Mouse (Mus musculus) G1E (cell line): ENCODE measurements around the gene Nuak2. TPM values are rescaled to one million over a fixed set of nuclear protein-coding genes. Genes with fewer than 3 reads are reported as not detected.

Experiments used
- ATAC-seq: 2 replicates; pipeline ENCODE4 v1.8.0; 2016; ENCODE audit warnings: mild to moderate bottlenecking; ENCODE audit not compliant: insufficient number of reproducible peaks, poor library complexity, low FRiP score, severe bottlenecking; ENCODE audit errors: extremely low read depth
- DNase-seq: peaks from one replicate; pipeline ENCODE4 v3.0.0; 2012; ENCODE audit warnings: low spot score
- H3K27me3 ChIP-seq: 2 replicates; pipeline ENCODE4 v1.6.1; 2012; ENCODE audit warnings: mild to moderate bottlenecking, low read length, inconsistent platforms; ENCODE audit not compliant: insufficient read depth
- H3K36me3 ChIP-seq: replicated peaks from 2 replicates; pipeline ENCODE3; 2012; ENCODE audit warnings: mild to moderate bottlenecking, inconsistent platforms
- H3K4me1 ChIP-seq: 2 replicates; pipeline ENCODE4 v1.6.1; 2012; ENCODE audit warnings: low read depth, low read length, inconsistent platforms, mixed read lengths; ENCODE audit not compliant: insufficient read depth
- H3K4me3 ChIP-seq: 2 replicates; pipeline ENCODE4 v1.5.1; 2012; ENCODE audit warnings: low read depth, mild to moderate bottlenecking, inconsistent platforms, low read length, moderate library complexity, mixed read lengths
- H3K9me3 ChIP-seq: replicated peaks from 2 replicates; pipeline ENCODE4 v1.6.1; 2012; ENCODE audit warnings: inconsistent platforms
- CTCF ChIP-seq: IDR thresholded peaks from 2 replicates; pipeline ENCODE4 v1.5.1; 2012; ENCODE audit warnings: low read depth, low read length, inconsistent platforms, mixed read lengths
- GATA1 ChIP-seq: IDR thresholded peaks from 2 replicates; pipeline ENCODE4 v1.6.1; 2012; ENCODE audit warnings: borderline replicate concordance, low read length, inconsistent platforms, mixed read lengths
- GATA2 ChIP-seq: IDR thresholded peaks from 2 replicates; pipeline ENCODE4 v1.6.1; 2012; ENCODE audit warnings: low read depth, low read length, inconsistent platforms, borderline replicate concordance
- POLR2AphosphoS5 ChIP-seq: IDR thresholded peaks from 2 replicates; pipeline ENCODE4 v1.6.1; 2012; ENCODE audit warnings: low read depth, low read length, inconsistent platforms; ENCODE audit not compliant: insufficient replicate concordance
- TAL1 ChIP-seq: conservative IDR thresholded peaks from 2 replicates; pipeline ENCODE4 v1.6.1; 2012; ENCODE audit warnings: low read depth, low read length, inconsistent platforms, mixed read lengths
- polyA plus RNA-seq: library from polyadenylated mRNA; stranded (reverse); fragments of >175 nt; gene quantifications from 2 replicates; pipeline ENCODE4 v1.2.3, GENCODE M21; 2012
- total RNA-seq, 2 experiments: library from RNA; stranded (forward) in 1 of 2; stranded (reverse) in 1 of 2; fragments of 200-1000 nt in 1 of 2; fragments of >200 nt in 1 of 2; fragmentation: Nextera tagmentation in 1 of 2; gene quantifications; 2 replicates each; pipeline ENCODE4 v1.2.3; 2014 to 2017

Nuak2 gene
- total and polyA plus RNA-seq, 3 experiments, result 0.33 TPM; not detected in 2

DNA sequence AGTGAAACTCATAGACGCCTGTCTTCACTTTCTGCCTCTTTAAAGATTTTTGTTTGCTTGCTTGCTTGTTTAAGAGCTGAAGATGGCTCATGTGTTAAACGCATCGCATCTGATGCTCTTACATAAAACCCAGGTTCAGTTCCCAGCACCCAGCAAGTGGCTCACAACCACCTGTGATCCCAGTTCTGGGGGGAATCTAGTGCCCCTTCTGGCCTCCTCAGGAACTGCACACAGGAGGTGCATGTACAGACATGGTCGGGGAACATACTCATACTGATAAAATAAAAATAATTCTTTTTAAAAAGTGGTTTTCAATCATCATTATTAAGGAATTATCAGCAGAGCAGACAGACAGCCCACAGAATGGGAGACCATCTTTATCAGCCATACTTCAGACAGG is 35.1 kb downstream of the Nuak2 start:
- no peak for DNase-seq
- Histone ChIP-seq H3K9me3 (peaks cover 9% of the 10 kb centered on the region), H3K36me3 (peaks cover 43% of the 10 kb centered on the region), H3K27me3 (peaks cover 14% of the 10 kb centered on the region; the same call in 1 of the 2 replicates), H3K4me3 (no peak overlapping the region), H3K4me1 (peaks cover 28% of the 10 kb centered on the region)
- ATAC-seq, result no peak
- TF ChIP-seq POLR2AphosphoS5 (no peak), CTCF (no peak), TAL1 (no peak), GATA2 (no peak), GATA1 (no peak)

DNA sequence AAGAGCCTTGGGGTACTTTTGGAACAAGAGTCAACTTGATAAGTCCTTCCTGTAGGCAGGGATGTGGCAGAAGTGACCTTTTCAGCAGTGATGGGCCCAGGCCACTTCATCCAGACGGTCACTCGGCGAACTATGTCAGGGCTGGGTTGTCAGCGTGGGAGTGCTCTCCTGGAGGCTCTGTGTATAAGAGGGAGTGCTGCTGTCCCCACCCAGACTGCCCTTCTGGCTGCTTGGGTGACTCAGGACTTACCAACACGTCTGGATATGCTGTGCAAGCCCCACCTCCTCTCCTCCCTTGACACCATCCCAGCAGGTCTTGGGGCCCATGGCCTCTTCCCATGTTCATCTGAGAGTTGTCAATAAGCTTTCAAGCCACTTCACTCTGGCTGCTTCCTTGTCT is 37.5 kb downstream of the Nuak2 start:
- H3K4me3 ChIP-seq, result no peak overlapping the region
- TF ChIP-seq GATA2 (no peak), CTCF (no peak), TAL1 (no peak), POLR2AphosphoS5 (no peak), GATA1 (no peak)
- peaks cover 9% of the 10 kb centered on the region for H3K9me3 ChIP-seq
- H3K4me1 ChIP-seq, result peaks cover 27% of the 10 kb centered on the region
- H3K27me3 ChIP-seq, result peaks cover 3% of the 10 kb centered on the region; the same call in 1 of the 2 replicates
- peaks cover 51% of the 10 kb centered on the region for H3K36me3 ChIP-seq
- ATAC-seq (no peak), DNase-seq (no peak)

DNA sequence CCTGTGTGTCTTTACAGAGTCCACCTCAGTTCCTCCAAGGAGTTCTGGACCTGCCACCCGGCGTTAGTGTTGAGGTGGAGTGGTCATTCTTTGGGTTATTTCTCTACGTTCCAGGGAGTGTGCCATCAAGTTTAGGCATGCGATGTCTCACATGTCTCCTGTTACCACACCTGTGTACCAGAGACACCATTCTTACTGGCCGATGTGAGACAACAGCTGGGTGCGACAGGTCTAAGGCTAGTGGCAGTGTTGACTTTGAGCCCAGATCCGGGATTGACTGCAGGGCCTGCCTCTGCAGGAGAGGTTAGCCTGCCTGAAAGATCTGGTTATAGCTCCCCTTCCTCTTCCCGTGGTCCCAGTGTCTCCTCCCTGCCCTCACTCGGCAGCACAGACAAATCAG is 38.3 kb downstream of the Nuak2 start:
- Histone ChIP-seq H3K4me1 (peaks cover 33% of the 10 kb centered on the region), H3K36me3 (peaks cover 57% of the 10 kb centered on the region), H3K9me3 (peaks cover 9% of the 10 kb centered on the region), H3K27me3 (peaks cover 2% of the 10 kb centered on the region; the same call in 1 of the 2 replicates), H3K4me3 (no peak overlapping the region)
- ATAC-seq, result no peak
- no peak for DNase-seq
- TF ChIP-seq POLR2AphosphoS5 (no peak), CTCF (no peak), TAL1 (no peak), GATA2 (no peak), GATA1 (no peak)

DNA sequence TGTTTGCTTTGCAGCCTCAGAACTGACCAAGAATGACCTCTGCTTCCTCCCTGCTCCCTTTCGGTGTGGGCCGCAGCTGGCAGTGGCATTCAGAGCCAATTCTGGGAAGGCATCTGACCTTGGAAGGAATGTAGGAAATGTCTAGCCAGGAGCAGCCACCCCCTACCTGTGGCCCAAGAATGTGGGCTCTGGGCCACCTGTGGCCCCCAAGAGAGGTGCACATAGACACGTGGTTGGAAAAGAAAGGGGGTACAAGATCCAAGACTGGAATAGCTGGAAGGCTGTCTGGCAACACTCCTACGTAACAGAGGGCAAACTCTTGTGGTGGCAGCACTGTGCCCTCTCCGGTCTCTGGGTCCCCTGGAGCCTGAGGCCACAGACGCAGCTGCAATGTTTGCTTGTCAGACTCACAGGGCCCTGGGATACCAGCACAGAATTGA is 39.3 kb downstream of the Nuak2 start:
- Histone ChIP-seq H3K36me3 (peaks cover 64% of the 10 kb centered on the region), H3K9me3 (peaks cover 9% of the 10 kb centered on the region), H3K4me3 (no peak overlapping the region), H3K4me1 (peaks cover 33% of the 10 kb centered on the region), H3K27me3 (peaks cover 2% of the 10 kb centered on the region; the same call in 1 of the 2 replicates)
- ATAC-seq (no peak), DNase-seq (no peak)
- TF ChIP-seq TAL1 (no peak), POLR2AphosphoS5 (no peak)

DNA sequence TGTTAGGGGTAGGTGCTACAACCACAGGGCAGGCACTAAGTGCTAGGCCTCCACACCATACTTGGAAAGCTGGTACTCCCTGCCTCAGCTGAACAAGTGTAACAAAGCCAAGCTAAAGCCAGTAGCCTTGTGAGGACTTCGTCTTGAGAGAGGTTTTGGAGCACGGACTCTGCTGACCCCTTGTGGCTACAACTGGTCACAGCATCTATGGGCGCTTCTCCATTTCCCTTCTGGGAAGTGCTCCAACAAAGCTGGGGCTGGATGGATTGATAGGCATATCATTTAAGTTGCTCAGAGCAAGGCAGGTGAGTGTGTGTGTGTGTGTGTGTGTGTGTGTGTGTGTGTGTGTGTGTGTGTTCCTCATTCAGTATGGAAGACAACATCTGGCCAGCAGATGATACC is 39.9 kb downstream of the Nuak2 start:
- H3K4me3 ChIP-seq, result no peak overlapping the region
- peaks cover 33% of the 10 kb centered on the region for H3K4me1 ChIP-seq
- peaks cover 2% of the 10 kb centered on the region; the same call in 1 of the 2 replicates for H3K27me3 ChIP-seq
- DNase-seq (peak; percentile 77), ATAC-seq (no peak)
- H3K36me3 ChIP-seq, result peaks cover 64% of the 10 kb centered on the region
- TF ChIP-seq POLR2AphosphoS5 (no peak), CTCF (peak; percentile 99)
- peaks cover 3% of the 10 kb centered on the region for H3K9me3 ChIP-seq

DNA sequence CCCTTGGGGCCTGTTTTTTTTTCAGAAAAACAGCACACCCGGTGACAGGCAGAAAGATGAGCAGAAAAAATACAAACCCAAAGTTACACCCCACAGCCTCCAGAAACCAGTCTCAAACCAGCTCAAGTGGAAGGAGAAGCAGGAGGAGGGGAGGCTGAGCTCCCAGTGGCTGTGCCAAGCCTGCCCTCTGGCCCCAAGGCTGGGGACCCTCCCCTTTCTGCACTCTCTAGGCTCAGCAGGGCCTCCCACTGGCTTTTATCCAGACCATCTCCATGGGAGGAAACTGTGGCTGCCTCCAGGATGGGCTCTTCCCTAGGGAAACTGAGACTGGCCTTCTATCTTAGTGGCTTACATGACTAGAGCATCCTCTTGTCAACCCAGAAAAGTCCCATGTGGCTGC is 40.9 kb downstream of the Nuak2 start:
- Histone ChIP-seq H3K27me3 (no peaks in the 10 kb centered on the region; the same call in 1 of the 2 replicates), H3K4me1 (peaks cover 33% of the 10 kb centered on the region), H3K4me3 (no peak overlapping the region), H3K36me3 (peaks cover 74% of the 10 kb centered on the region), H3K9me3 (no peaks in the 10 kb centered on the region)
- no peak for TF ChIP-seq POLR2AphosphoS5
- no peak for TF ChIP-seq CTCF
- TF ChIP-seq TAL1, result no peak
- no peak for TF ChIP-seq GATA1
- no peak for TF ChIP-seq GATA2
- no peak for DNase-seq
- no peak for ATAC-seq

DNA sequence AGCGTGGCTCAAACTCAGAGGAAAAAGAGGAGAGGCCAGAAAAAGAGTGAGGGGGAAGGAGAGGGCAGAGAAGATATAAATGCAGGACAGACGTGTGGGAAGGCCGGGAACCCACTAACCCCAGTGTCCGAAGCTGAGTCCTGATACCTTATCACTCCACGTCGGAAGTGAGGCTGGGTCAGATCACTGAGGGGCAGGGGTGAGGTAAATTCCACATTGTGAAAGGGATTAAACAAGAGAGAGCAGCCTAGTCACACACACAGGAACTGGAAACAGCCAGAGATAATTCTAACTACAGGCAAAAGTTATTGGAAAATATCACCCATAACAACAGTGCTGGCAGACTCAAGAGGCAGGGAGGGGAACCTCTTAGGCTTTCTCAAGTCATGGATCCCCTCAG is 46.0 kb downstream of the Nuak2 start:
- no peaks in the 10 kb centered on the region for H3K9me3 ChIP-seq
- H3K4me1 ChIP-seq, result peaks cover 47% of the 10 kb centered on the region
- DNase-seq, result no peak
- ATAC-seq, result no peak
- no peaks in the 10 kb centered on the region for H3K27me3 ChIP-seq
- peaks cover 92% of the 10 kb centered on the region for H3K36me3 ChIP-seq
- H3K4me3 ChIP-seq, result no peak overlapping the region
- no peak for TF ChIP-seq GATA2
- no peak for TF ChIP-seq TAL1
- no peak for TF ChIP-seq GATA1
- TF ChIP-seq POLR2AphosphoS5, result no peak
- TF ChIP-seq CTCF, result no peak
